Mouse (Mus musculus): Measurements from ENCODE around the gene Olfr1404.
"Not testable (repeated sequence)": the region's sequence is repeated elsewhere in the genome, so short reads cannot be mapped to it uniquely, and the experiment has no call there.

The Olfr1404 gene

GRCm38 (mm10) chr1:173212092-173212491 is at the start of gene Olfr1404:
TSS of gene Olfr1404 (plus strand) at chr1:173212392.
- DNase-seq (ENCODE audit: low spot score), result no peak

- DNase-seq (ENCODE audit: low spot score), result no peak
Measured at GRCm38 (mm10) chr1:173174154-173174842, 37.9 kb upstream of the Olfr1404 start.

- no peak for DNase-seq (ENCODE audit: low spot score)
Measured at GRCm38 (mm10) chr1:173190540-173190939, 21.7 kb upstream of the Olfr1404 start, which contains the start of gene Olfr1406. TSS of gene Olfr1406 (minus strand) at chr1:173190640.

- no peak for DNase-seq (ENCODE audit: low spot score)
Measured at GRCm38 (mm10) chr1:173192059-173192458, 20.1 kb upstream of the Olfr1404 start.

GRCm38 (mm10) chr1:173196359-173196758 is 15.8 kb upstream of the Olfr1404 start:
- DNase-seq (ENCODE audit: low spot score), result no peak

- DNase-seq (ENCODE audit: low spot score), result no peak
Measured at GRCm38 (mm10) chr1:173197508-173197907, 14.7 kb upstream of the Olfr1404 start, which contains the start of gene Olfr218. TSS of gene Olfr218 (plus strand) at chr1:173197808.

- DNase-seq (ENCODE audit: low spot score), result no peak
Measured at GRCm38 (mm10) chr1:173216481-173216880, 4.3 kb downstream of the Olfr1404 start.

GRCm38 (mm10) chr1:173227081-173227480 is 14.9 kb downstream of the Olfr1404 start, which contains the start of gene Fcer1a:
TSS of gene Fcer1a (minus strand) at chr1:173227214.
- no peak for DNase-seq (ENCODE audit: low spot score)

GRCm38 (mm10) chr1:173237004-173237403 is 24.8 kb downstream of the Olfr1404 start:
- not testable (repeated sequence) for DNase-seq (ENCODE audit: low spot score)

- no peak for DNase-seq (ENCODE audit: low spot score)
Measured at GRCm38 (mm10) chr1:173249888-173250287, 37.7 kb downstream of the Olfr1404 start.

GRCm38 (mm10) chr1:173265701-173266100 is 53.5 kb downstream of the Olfr1404 start, which contains the start of gene Olfr418:
TSS of gene Olfr418 (plus strand) at chr1:173266001.
- DNase-seq (ENCODE audit: low spot score), result no peak

All from MN1 (cell line).